Mouse (Mus musculus) urinary bladder, postnatal 25 days (tissue): ENCODE data around the gene Nipal3.
A peak's percentile ranks its signal among the peaks of the same experiment; 100 is the strongest.

Experiments used
- DNase-seq: peaks from one replicate; pipeline ENCODE4 v3.0.0; 2022; ENCODE audit warnings: low spot score

The Nipal3 gene

GRCm38 (mm10) chr4:135505794-135506193 is 11.0 kb upstream of the Nipal3 start:
- DNase-seq, result no peak

DNA sequence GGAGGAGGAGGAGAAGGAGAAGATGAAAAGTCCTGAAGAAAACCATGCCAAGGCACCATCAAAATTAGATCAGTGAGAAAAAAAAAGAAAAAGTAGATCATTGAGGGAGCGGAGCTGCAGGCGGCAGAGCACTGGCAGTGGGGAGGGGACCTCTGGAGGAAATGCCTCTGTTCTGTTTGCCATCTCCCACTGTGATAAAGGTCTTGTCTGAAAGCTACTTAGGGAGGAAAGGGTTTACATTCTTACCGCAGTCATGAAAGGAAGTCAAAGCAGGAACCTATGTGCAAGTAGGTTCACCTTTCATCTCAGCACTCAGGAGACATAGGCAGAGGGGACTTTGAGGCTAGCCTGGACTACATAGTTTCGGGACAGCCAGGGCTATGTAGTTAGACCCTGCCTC is 6.7 kb upstream of the Nipal3 start:
- DNase-seq, result no peak

DNA sequence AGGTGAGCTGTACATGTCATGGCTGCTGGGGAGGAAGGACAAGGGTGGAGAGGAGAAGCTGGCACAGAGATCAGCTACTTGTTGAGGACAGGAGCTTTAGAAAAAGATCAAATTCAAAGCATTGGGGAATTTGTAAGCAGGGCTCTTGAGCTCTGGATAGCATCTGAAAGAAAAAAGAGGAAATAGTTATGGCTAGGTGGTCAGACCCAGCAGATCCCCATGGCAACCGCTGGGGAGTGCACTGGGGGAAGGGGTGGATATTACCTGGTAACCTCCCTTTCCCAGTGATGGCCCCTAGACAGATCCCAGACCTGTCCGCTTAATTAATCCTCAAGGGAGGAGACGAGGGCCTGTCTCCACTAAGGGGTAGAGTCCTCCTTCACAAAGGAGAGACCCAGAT is 5.0 kb upstream of the Nipal3 start:
- DNase-seq, result no peak

GRCm38 (mm10) chr4:135498136-135498535 is 3.3 kb upstream of the Nipal3 start:
- DNase-seq, result no peak

GRCm38 (mm10) chr4:135495810-135496209 is 972 bp upstream of the Nipal3 start:
- no peak for DNase-seq

DNA sequence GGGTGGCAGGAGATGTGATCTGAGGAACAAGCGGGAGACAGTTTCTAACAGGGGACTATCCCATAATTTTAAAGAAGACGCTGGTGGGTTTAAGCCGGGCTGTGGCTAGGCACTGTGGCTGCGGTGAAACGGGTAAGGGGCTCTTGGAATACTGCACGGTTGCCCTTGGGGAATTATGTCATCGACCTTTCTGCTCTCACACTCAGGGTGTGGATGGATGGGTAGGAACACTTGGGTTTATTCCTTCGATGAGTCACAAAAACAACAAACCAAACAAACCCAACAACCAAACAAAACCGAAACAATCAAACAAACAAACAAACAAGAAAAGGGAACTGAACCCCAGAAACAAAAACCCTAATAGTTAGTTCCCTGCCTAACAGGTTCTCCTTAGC is 556 bp upstream of the Nipal3 start:
- no peak for DNase-seq

- DNase-seq, result no peak
These were observed 932 bp downstream of the Nipal3 start for GRCm38 (mm10) chr4:135493691-135494520.

- DNase-seq, result no peak
These were observed 1.6 kb downstream of the Nipal3 start for GRCm38 (mm10) chr4:135493271-135493670.

DNA sequence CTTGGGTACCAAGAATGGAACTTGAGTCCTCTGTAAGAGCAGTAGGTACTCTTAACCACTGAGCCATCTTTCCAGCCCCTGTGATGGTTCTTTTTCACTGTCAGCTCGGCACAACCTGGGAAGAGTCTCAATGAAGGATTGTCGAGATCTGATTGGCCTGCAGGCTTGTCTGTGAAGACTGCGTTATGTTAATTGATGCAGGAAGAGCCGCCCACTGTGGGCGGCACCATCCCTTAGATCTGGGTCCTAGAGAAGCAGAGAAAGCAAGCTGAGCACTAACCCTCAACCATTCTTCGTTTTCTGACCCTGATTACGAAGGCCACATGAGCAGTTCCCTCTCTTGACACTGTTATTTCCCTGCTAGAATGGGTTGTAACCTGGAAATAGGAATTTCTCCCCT is 5.6 kb downstream of the Nipal3 start:
- no peak for DNase-seq

- DNase-seq, result no peak
These were observed 8.5 kb downstream of the Nipal3 start for GRCm38 (mm10) chr4:135486352-135486751.

GRCm38 (mm10) chr4:135485086-135485485 is 9.8 kb downstream of the Nipal3 start:
- DNase-seq, result no peak

GRCm38 (mm10) chr4:135480370-135480769 is 14.5 kb downstream of the Nipal3 start:
- no peak for DNase-seq

DNA sequence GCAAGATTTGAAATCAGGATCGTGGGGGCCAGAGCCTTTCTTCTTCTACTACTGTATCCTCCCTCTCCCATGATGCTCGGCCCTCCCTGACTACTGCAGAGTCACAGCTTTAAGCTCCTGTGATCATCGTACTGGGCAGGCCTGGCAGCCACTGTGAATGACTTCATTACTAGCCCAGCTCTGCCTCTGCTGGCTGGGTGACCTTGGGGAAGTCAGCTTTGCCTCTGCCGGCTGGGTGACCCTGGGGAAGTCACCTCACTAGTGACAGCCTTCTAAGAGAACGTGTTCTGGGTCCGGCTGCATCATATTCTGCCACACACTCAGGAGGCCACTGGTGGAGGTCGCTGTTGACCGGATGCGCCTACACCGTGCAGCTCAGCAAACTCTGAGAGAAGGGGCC is 17.0 kb downstream of the Nipal3 start:
- DNase-seq, result no peak

- no peak for DNase-seq
These were observed 31.4 kb downstream of the Nipal3 start for GRCm38 (mm10) chr4:135463406-135463805.

DNA sequence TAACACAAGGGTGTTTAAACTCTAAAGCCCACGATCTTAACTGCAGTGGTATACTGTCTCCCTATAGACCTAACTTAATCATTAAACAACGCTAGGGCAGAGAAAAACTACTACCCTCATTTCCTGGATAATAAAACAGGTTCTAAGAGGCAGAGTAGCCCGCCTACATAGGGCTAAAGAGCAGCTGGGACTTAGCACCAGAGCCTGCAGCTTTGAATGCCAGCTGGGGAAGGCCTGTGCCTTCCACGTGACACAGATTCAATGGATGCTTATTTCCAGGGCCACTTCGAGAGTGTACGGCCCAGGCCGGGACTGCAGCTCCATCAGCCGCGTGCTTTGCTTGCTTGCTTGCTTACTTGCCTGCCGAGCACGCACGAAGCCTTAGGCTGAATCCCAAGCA is 41.3 kb downstream of the Nipal3 start:
- DNase-seq, result no peak

DNA sequence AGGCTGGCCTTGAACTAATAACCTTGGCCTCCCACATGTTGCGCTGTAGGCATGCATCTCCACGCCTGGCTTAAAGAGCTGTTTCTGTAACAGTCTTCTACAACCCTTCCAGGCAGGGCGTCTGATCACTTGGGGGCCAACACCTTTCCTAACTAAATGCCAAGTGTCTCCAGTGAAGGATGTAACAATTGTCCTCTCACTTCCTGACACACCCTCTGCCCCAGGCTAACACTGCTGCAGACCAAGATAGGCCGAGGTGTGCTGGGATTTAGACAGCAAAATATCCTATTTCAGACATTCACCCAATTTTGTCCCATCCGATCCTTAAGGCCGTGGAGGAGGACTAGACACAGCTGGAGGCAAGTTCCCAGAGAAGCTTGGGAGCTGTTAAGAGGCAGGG is 41.7 kb downstream of the Nipal3 start:
- no peak for DNase-seq

- no peak for DNase-seq
These were observed 43.4 kb downstream of the Nipal3 start for GRCm38 (mm10) chr4:135451360-135452015.

GRCm38 (mm10) chr4:135442473-135442872 is 52.4 kb downstream of the Nipal3 start:
- no peak for DNase-seq

DNA sequence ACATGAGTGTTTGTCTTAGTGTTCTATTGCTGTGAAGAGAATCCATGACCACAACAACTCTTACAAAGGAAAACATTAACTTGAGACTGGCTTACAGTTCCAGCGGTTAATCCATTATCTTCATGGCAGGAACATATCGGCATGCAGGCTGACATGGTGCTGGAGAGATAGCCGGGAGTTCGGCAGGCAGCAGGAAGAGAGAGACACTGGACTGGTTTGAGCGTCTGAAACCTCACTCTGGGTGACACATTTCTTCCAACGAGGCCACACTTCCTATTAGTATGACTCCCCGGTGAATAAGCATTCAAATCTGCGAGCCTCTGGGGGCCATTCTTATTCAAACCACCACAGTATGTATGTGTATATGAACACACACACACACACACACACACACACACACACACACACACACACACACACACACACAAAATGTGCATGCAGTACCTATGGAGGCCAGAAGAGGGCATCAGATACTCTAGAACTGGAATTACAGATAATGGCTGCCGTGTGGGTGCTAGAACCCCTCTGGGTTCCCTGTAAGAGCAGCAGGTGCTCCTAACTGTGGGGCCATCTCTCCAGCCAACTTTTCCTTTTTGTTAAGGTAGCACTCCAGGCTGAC is 54.8 kb downstream of the Nipal3 start:
- no peak for DNase-seq

DNA sequence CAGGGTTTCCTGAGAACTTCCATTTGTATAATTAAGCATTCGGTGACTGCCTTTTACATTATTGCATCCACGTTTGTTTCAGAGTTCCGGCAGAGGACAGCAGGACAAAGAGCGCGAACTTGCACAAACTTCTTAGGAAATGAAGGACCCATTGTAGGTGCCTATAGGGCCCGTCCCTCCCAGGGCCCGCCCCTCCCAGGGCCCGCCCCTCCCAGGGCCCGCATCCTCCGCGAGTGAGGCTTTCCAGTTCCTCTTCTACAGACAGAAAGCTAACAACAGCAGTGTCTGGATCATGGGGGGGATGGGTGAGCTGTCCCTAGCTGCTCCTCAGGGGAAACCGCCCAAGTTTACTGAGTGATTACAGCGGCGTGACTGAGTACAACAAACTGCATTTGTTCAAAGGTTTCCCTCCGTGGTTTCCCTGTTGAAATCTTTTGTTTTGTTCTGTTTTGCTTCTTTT is 55.6 kb downstream of the Nipal3 start:
- peak; percentile 19 for DNase-seq

GRCm38 (mm10) chr4:135437924-135438323 is 56.9 kb downstream of the Nipal3 start:
- no peak for DNase-seq

GRCm38 (mm10) chr4:135436291-135436690 is 58.5 kb downstream of the Nipal3 start:
- no peak for DNase-seq

GRCm38 (mm10) chr4:135434395-135434789 is 60.4 kb downstream of the Nipal3 start:
- no peak for DNase-seq
